Mouse (Mus musculus) hindbrain, embryonic 16.5 days (tissue): ENCODE data around the gene Odf2l. TPM values are rescaled to one million over a fixed set of nuclear protein-coding genes. Genes with fewer than 3 reads are reported as not detected.

Experiments
- ATAC-seq: fragments of 200-750 bp; cut with Nextera tagmentation; 2 replicates; pipeline ENCODE4 v1.8.0; 2017; ENCODE audit warnings: moderate TSS enrichment, moderate library complexity
- H3K27ac ChIP-seq: fragments of 300-500 bp; sonication (generic); 2 replicates; pipeline ENCODE4 v1.5.1; 2014; ENCODE audit warnings: low read depth, mild to moderate bottlenecking, control low read depth, low read length, moderate library complexity
- H3K27me3 ChIP-seq: fragments of 300-500 bp; sonication (generic); replicated peaks from 2 replicates; pipeline ENCODE4 v1.6.1; 2014; ENCODE audit warnings: low read length; ENCODE audit not compliant: control insufficient read depth, insufficient read depth
- H3K36me3 ChIP-seq: fragments of 300-500 bp; sonication (generic); 2 replicates; pipeline ENCODE4 v1.6.1; 2014; ENCODE audit warnings: mild to moderate bottlenecking, low read length, moderate library complexity, mixed read lengths; ENCODE audit not compliant: control insufficient read depth, insufficient read depth
- H3K4me1 ChIP-seq: fragments of 300-500 bp; sonication (generic); 2 replicates; pipeline ENCODE4 v1.6.1; 2014; ENCODE audit warnings: low read depth, low read length; ENCODE audit not compliant: control insufficient read depth, insufficient read depth
- H3K4me2 ChIP-seq: fragments of 300-500 bp; sonication (generic); 2 replicates; pipeline ENCODE4 v1.6.1; 2014; ENCODE audit warnings: mild to moderate bottlenecking, low read length, control low read depth, moderate library complexity
- H3K4me3 ChIP-seq: fragments of 300-500 bp; sonication (generic); 2 replicates; pipeline ENCODE4 v1.5.1; 2014; ENCODE audit warnings: mild to moderate bottlenecking, low read length, control low read depth, moderate library complexity
- H3K9ac ChIP-seq: fragments of 300-500 bp; sonication (generic); 2 replicates; pipeline ENCODE4 v1.6.1; 2014; ENCODE audit warnings: low read depth, mild to moderate bottlenecking, control low read depth, low read length, moderate library complexity
- H3K9me3 ChIP-seq: fragments of 300-500 bp; sonication (generic); 2 replicates; pipeline ENCODE4 v1.6.1; 2014; ENCODE audit warnings: mild to moderate bottlenecking, low read length, moderate library complexity; ENCODE audit not compliant: control insufficient read depth
- WGBS: fragments of 180-500 bp; shearing (Covaris S2); extraction: QIAGEN DNeasy Blood & Tissue Kit; methylation state at CpG from one replicate; pipeline ENCODE4 v1.1.7; 2014; 5-methylcytosine and 5-hydroxymethylcytosine counted together
- polyA plus RNA-seq: library from polyadenylated mRNA; unstranded; fragments of >200 nt; fragmentation: Nextera tagmentation; extraction: Ambion mirVana; gene quantifications from 2 replicates; pipeline ENCODE4 v1.2.1, GENCODE M21; 2015

Odf2l gene
- polyA plus RNA-seq, 1 experiment from 2014 or later = 10.5 TPM

- H3K36me3 ChIP-seq = no peaks in the 10 kb centered on the region
- H3K4me3 ChIP-seq = no peak overlapping the region
- no peak overlapping the region for H3K4me2 ChIP-seq
- no peaks in the 10 kb centered on the region for H3K4me1 ChIP-seq
- H3K9ac ChIP-seq = no peak overlapping the region
- WGBS = 90% methylated on average over 4 of the region's 4 CpGs
- no peak overlapping the region for H3K27ac ChIP-seq
- H3K27me3 ChIP-seq = no peaks in the 10 kb centered on the region
- H3K9me3 ChIP-seq = no peaks in the 10 kb centered on the region
- ATAC-seq = no peak
These were observed 53.1 kb downstream of the Odf2l start for GRCm38 (mm10) chr3:145171390-145172060.

DNA sequence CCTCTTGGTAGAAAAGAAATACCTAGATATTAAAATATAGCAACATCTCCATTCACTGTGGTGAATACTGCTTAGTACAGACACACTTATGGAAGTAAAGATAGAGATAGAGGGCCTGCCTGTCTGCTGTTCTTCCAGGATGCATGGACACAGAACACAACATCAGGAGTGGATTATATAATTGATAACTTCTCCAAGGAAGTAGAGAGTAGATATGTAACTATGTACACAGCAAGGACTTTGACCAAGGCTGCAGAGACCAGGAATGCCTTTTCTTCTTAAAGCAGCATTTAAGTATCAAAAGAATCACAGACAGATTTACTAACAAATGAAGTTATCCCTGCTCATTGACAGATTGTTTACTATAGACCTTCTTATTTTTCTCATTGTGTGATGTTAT, 66.3 kb downstream of the Odf2l start:
- H3K4me3 ChIP-seq = no peak overlapping the region
- H3K4me2 ChIP-seq = no peak overlapping the region
- H3K4me1 ChIP-seq = no peaks in the 10 kb centered on the region
- H3K27ac ChIP-seq = no peak overlapping the region
- H3K36me3 ChIP-seq = no peaks in the 10 kb centered on the region
- H3K27me3 ChIP-seq = no peaks in the 10 kb centered on the region
- H3K9ac ChIP-seq = no peak overlapping the region
- no peaks in the 10 kb centered on the region for H3K9me3 ChIP-seq
- ATAC-seq = no peak

DNA sequence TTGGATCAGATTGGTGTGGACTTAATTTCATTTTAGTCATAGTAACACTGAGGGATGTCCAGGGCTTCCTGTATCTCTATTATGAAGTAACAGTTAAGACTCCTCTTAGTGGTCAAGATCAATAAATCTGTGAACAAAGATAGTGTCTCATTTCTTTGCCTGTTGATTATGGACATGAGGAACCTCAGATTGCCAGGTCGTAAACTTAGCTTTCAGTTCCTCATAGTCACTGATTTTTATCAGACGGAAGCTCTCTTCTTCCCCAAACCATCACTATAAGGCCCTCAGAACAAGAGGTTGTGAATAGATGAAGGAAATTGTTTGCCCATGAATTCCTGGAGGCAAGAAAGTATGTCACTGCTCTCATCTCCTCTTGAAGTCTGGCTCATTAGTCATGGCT, 73.6 kb downstream of the Odf2l start:
- H3K27me3 ChIP-seq = no peaks in the 10 kb centered on the region
- no peaks in the 10 kb centered on the region for H3K4me1 ChIP-seq
- H3K36me3 ChIP-seq = no peaks in the 10 kb centered on the region
- H3K9me3 ChIP-seq = no peaks in the 10 kb centered on the region
- no peak overlapping the region for H3K9ac ChIP-seq
- no peak overlapping the region for H3K4me3 ChIP-seq
- H3K4me2 ChIP-seq = no peak overlapping the region
- ATAC-seq = no peak
- H3K27ac ChIP-seq = no peak overlapping the region
- 86% methylated on average over 2 of the region's 2 CpGs for WGBS

DNA sequence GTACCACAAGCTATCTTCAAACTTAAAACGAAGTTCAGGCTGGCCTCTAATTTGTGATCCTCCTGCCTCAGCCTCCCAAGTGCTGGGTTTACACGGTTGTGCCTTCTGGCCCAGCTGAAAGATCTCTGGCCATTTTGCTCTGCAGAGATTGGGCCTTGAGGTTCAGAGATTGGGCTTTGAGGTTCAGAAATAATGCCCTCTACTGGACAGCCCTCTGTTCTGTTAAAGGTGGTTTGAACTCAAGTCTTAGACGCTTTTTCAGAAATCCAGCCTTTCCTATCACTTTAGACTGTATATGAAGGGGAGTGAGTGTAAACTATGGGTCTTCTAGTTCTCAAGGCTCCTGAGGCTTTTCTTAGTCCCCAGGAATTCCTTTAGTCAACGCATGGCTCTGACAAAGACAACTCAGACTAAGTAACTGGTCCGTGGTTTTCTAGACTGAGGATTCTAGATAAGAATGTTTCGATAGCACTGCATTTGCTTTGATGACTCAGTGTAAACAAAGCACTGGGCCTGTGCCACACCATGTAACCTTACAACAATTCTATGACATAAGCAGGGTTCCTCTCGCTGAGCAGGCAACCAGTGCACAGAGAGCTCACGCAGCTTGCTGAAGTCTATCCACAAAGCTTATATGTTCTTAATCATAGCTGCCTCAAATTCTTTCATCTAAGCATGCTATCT, 77.0 kb downstream of the Odf2l start:
- Histone ChIP-seq H3K27ac (no peak overlapping the region), H3K4me2 (no peak overlapping the region), H3K9me3 (no peaks in the 10 kb centered on the region), H3K4me1 (no peaks in the 10 kb centered on the region), H3K9ac (no peak overlapping the region), H3K4me3 (no peak overlapping the region), H3K27me3 (no peaks in the 10 kb centered on the region), H3K36me3 (no peaks in the 10 kb centered on the region)
- no peak for ATAC-seq
- WGBS = 88% methylated on average over 8 of the region's 8 CpGs

DNA sequence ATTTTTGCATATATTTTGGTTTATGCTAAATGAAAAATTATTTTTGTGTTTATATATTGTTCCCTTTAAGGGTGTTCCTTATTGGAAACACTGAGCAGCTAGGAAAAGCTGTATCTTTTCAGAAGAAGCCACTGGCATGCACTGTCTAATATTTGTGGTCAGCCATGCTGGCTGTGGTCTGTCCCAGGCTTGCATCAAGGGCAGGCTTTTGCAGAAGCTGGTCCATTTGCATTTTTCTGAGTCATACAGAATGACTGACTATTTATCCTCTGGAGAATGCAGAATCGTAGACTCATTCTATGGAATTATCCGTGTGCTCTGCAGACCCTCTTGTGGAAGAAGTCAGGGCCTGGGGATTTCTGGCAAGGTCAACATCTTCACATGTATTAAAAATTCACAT, 79.7 kb downstream of the Odf2l start:
- Histone ChIP-seq H3K9me3 (no peaks in the 10 kb centered on the region), H3K27me3 (no peaks in the 10 kb centered on the region), H3K4me1 (no peaks in the 10 kb centered on the region)

More for the DNA sequence above, 79.7 kb downstream of the Odf2l start:
- Histone ChIP-seq H3K9ac (no peak overlapping the region), H3K36me3 (no peaks in the 10 kb centered on the region), H3K4me2 (no peak overlapping the region), H3K27ac (no peak overlapping the region), H3K4me3 (no peak overlapping the region)
- no peak for ATAC-seq
- WGBS = 77% methylated on average over 2 of the region's 2 CpGs

Other genes with a start within 250 kb of the Odf2l start
- gene Clca4b, start 186.1 kb upstream of the Odf2l start, polyA plus RNA-seq = not detected in 2 replicates
- gene Clca4a, start 143.5 kb upstream of the Odf2l start, polyA plus RNA-seq = not detected in 2 replicates
- gene Clca1, start 85.8 kb upstream of the Odf2l start, polyA plus RNA-seq = not detected in 2 replicates
- gene Clca2, start 19.1 kb upstream of the Odf2l start, polyA plus RNA-seq = not detected in 2 replicates
- gene Col24a1, start 173.9 kb downstream of the Odf2l start, polyA plus RNA-seq = 1.1 and 1.6 TPM in 2 replicates